Mouse (Mus musculus) spleen, adult 2 months (tissue): ENCODE data around the gene Hmga1b. TPM values are rescaled to one million over a fixed set of nuclear protein-coding genes. Genes with fewer than 3 reads are reported as not detected.

Experiments
- DNase-seq, 2 experiments: peaks; one replicate each; pipeline versions ENCODE4 v3.0.0 to v3.0.0-alpha.2; 2012 to 2021; ENCODE audit warnings: low spot score in 2 of 2, low read depth in 1 of 2
- H3K27ac ChIP-seq: fragments of 200-500 bp; 2 replicates; pipeline ENCODE4 v1.5.1; 2012; ENCODE audit warnings: low read length, inconsistent platforms; ENCODE audit not compliant: insufficient read depth
- H3K27me3 ChIP-seq: fragments of 200-500 bp; 2 replicates; pipeline ENCODE4 v1.6.1; 2012; ENCODE audit warnings: mild to moderate bottlenecking, moderate library complexity, low read length, inconsistent platforms; ENCODE audit not compliant: control insufficient read depth, insufficient read depth
- H3K36me3 ChIP-seq: fragments of 200-500 bp; 2 replicates; pipeline ENCODE4 v1.6.1; 2012; ENCODE audit warnings: mild to moderate bottlenecking, low read length, inconsistent platforms; ENCODE audit not compliant: control insufficient read depth, insufficient read depth
- H3K4me1 ChIP-seq: fragments of 200-500 bp; 2 replicates; pipeline ENCODE4 v1.6.1; 2011; ENCODE audit warnings: inconsistent platforms; ENCODE audit not compliant: control insufficient read depth, insufficient read depth, insufficient read length
- H3K4me3 ChIP-seq: fragments of 200-500 bp; 2 replicates; pipeline ENCODE4 v1.5.1; 2011; ENCODE audit warnings: mild to moderate bottlenecking, inconsistent platforms; ENCODE audit not compliant: insufficient read depth, insufficient read length; ENCODE audit errors: extremely low read depth
- CTCF ChIP-seq: fragments of 200-500 bp; IDR thresholded peaks from 2 replicates; pipeline ENCODE4 v1.5.1; 2011; ENCODE audit warnings: mild to moderate bottlenecking, inconsistent platforms; ENCODE audit not compliant: insufficient read depth, insufficient read length, insufficient replicate concordance; ENCODE audit errors: extremely low read depth
- POLR2A ChIP-seq: fragments of 200-500 bp; IDR thresholded peaks from 2 replicates; pipeline ENCODE4 v1.6.1; 2011; ENCODE audit warnings: low read depth, low read length, inconsistent platforms
- WGBS: fragments of 180-500 bp; shearing (Covaris S2); methylation state at CpG from one replicate; pipeline ENCODE4 v1.1.7; 2018; 5-methylcytosine and 5-hydroxymethylcytosine counted together
- polyA plus RNA-seq: library from polyadenylated mRNA; depleted of rRNA; stranded (reverse); fragments of >200 nt; gene quantifications from 2 replicates; pipeline ENCODE4 v1.2.3, GENCODE M21; 2012

Hmga1b gene
- polyA plus RNA-seq, 1 experiment: 0.84 TPM

- Histone ChIP-seq H3K27me3 (no peaks in the 10 kb centered on the region), H3K27ac (no peak within 1 kb of the TSS)
- WGBS: 86% methylated on average over 12 of the region's 12 CpGs
Measured at GRCm38 (mm10) chr11:120731858-120732680, 30.5 kb upstream of the Hmga1b start, which contains the start of gene Cbr2. TSS of gene Cbr2 (minus strand) at chr11:120732114.

GRCm38 (mm10) chr11:120733521-120733920 is 29.1 kb upstream of the Hmga1b start:
- WGBS: 41% methylated on average over 6 of the region's 6 CpGs
- no peak for DNase-seq

More at GRCm38 (mm10) chr11:120731858-120732680, 30.5 kb upstream of the Hmga1b start, which contains the start of gene Cbr2:
- Histone ChIP-seq H3K4me1 (peaks cover 3% of the 10 kb centered on the region; the same call in 1 of the 2 replicates), H3K36me3 (no peaks in the 10 kb centered on the region), H3K4me3 (no peak within 1 kb of the TSS)
- no peak for DNase-seq
- TF ChIP-seq CTCF (no peak), POLR2A (no peak)

GRCm38 (mm10) chr11:120736424-120736823 is 26.2 kb upstream of the Hmga1b start:
- H3K27ac ChIP-seq: no peak overlapping the region
- no peak for DNase-seq
- H3K27me3 ChIP-seq: no peaks in the 10 kb centered on the region
- 83% methylated on average over 6 of the region's 6 CpGs for WGBS
- TF ChIP-seq POLR2A (no peak), CTCF (no peak)
- H3K4me3 ChIP-seq: no peak overlapping the region
- no peaks in the 10 kb centered on the region for H3K4me1 ChIP-seq
- no peaks in the 10 kb centered on the region for H3K36me3 ChIP-seq

More at GRCm38 (mm10) chr11:120733521-120733920, 29.1 kb upstream of the Hmga1b start:
- no peak overlapping the region for H3K4me3 ChIP-seq
- TF ChIP-seq CTCF (no peak), POLR2A (no peak)
- H3K27ac ChIP-seq: no peak overlapping the region
- no peaks in the 10 kb centered on the region for H3K36me3 ChIP-seq
- H3K27me3 ChIP-seq: no peaks in the 10 kb centered on the region
- peaks cover 3% of the 10 kb centered on the region; the same call in 1 of the 2 replicates for H3K4me1 ChIP-seq

- no peak overlapping the region for H3K4me3 ChIP-seq
- TF ChIP-seq CTCF: no peak
- no peak for DNase-seq
- no peaks in the 10 kb centered on the region for H3K27me3 ChIP-seq
- no peaks in the 10 kb centered on the region for H3K36me3 ChIP-seq
- no peaks in the 10 kb centered on the region for H3K4me1 ChIP-seq
- WGBS: 87% methylated on average over 5 of the region's 5 CpGs
- H3K27ac ChIP-seq: no peak overlapping the region
Measured at GRCm38 (mm10) chr11:120740981-120741380, 21.6 kb upstream of the Hmga1b start.

- 78% methylated on average over 7 of the region's 7 CpGs for WGBS
- DNase-seq: no peak
- Histone ChIP-seq H3K27ac (no peak overlapping the region), H3K27me3 (no peaks in the 10 kb centered on the region), H3K4me3 (no peak overlapping the region), H3K36me3 (no peaks in the 10 kb centered on the region), H3K4me1 (no peaks in the 10 kb centered on the region)
- TF ChIP-seq POLR2A (no peak), CTCF (no peak)
Measured at GRCm38 (mm10) chr11:120744121-120744701, 18.4 kb upstream of the Hmga1b start.

- H3K4me1 ChIP-seq: no peaks in the 10 kb centered on the region
- H3K27me3 ChIP-seq: no peaks in the 10 kb centered on the region
- no peak overlapping the region for H3K4me3 ChIP-seq
- TF ChIP-seq CTCF (no peak), POLR2A (no peak)
- WGBS: 48% methylated on average over 4 of the region's 4 CpGs
- H3K27ac ChIP-seq: no peak overlapping the region
- DNase-seq: no peak
- no peaks in the 10 kb centered on the region for H3K36me3 ChIP-seq
Measured at GRCm38 (mm10) chr11:120747974-120748373, 14.6 kb upstream of the Hmga1b start.
